Mouse (Mus musculus): Measurements from ENCODE around the gene Fzr1. TPM values are rescaled to one million over a fixed set of nuclear protein-coding genes. Genes with fewer than 3 reads are reported as not detected.

The Fzr1 gene
- total RNA-seq, 2 experiments from 2014 or later: 61.5 to 68.9 TPM

DNA sequence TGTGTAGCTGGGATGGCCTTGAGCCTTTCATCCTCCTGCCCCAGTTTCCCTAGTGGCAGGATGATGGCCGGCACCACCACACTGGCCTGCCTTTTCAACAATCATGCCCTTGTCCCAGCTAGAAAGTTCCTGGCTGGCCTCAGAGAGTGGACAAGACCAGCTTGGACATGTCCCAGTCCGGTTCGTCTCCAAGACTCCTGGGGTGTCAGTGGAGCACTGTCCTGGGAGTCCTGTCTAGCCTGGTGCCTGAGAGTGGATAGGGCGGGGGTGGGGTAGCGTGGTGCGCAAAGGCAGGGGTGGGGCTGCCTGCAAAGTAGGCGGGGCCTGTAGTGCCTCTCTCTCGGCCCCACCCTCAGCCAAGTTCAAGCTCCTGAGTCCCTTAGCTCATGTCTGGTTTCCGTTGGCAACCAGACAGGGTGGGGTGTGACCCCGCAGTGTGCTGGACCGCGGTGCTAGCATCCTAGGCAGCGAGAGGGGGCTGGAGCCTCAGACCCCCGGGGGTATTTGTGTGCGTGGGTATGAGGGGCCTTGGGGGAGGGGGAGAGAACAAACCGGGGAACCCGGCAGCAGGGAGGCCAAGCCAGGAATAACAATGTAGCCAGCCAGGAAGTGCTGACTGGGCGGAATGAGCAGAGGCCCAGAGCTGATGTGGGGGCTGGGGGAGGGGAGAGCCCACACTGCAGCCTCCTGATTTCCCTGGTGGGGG lies 23.4 kb upstream of the Fzr1 start:
- peak in 1 of 2 experiments; percentile 61 for DNase-seq

GRCm38 (mm10) chr10:81401205-81401520 lies 22.8 kb upstream of the Fzr1 start:
- DNase-seq: no peak

- DNase-seq: no peak
Observed at GRCm38 (mm10) chr10:81400371-81401204, 22.3 kb upstream of the Fzr1 start.

- no peak for DNase-seq
Observed at GRCm38 (mm10) chr10:81399798-81400308, 21.5 kb upstream of the Fzr1 start.

DNA sequence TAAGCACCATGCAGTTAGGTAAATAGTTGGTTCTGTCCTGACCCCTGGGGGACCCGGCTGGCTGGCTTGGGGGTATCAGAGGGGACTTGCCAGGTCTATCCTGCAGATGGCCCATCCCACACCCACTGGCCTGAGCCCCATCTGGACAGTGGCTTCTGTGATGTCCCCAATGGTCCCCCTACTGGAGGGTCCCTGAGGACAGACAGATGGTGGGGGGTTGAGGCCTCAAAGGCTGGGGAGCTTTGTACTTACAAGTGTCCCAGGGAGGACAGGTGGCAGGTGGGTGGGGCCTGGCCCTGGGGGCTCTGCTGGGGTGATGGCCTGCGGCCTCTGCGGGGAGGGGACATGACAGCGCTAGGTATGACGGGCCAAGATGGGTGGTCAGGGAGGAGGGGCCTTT lies 21.0 kb upstream of the Fzr1 start:
- no peak for DNase-seq

GRCm38 (mm10) chr10:81396749-81397148 lies 18.4 kb upstream of the Fzr1 start:
- no peak for DNase-seq

DNA sequence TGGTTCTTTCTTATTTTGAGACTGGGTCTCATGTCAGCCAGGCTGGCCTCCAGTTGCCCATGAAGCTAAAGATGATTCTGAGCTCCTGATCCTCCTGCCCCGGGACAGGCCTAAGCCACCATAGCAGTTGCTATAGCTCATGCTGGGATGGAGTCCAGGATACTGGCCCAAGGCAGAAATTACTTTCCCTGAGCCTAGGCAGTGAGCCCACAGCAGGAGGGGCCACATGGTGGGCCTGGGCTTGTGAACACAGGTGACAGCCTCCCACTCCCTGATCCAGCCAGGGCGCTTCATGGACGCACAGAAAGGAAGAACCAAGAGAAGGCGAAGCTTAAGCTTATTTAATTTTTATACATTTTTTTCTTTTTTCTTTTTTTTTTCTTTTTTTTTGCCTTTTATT lies 17.5 kb upstream of the Fzr1 start:
- no peak for DNase-seq

- DNase-seq: no peak
Observed at GRCm38 (mm10) chr10:81395127-81395526, 16.8 kb upstream of the Fzr1 start.

- DNase-seq: no peak
Observed at GRCm38 (mm10) chr10:81393456-81394063, 15.2 kb upstream of the Fzr1 start.

DNA sequence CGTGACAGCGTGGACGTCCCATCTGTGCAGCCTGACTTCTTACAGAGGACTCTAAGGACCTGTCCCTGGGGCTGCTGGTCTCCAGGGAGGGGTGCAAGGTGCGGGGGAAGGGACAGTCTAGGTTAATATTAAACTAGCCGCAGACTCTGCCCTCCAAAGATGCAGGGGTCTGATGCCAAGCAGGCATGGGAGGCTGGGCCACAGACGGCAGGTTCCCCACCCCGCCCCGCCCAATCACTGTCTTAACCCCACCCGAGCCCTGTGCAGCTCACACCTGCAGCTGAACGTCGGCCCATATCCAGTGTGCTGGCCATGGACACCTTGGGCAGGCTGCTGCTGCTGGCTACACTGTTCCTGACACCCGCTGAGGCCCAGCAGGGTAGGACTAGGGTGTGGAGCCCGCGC lies 14.5 kb upstream of the Fzr1 start, which contains the start of gene Smim24:
Gene Smim24, plus strand, starts transcription at position 271 of the 405 bp plus-strand sequence.
- DNase-seq: no peak

DNA sequence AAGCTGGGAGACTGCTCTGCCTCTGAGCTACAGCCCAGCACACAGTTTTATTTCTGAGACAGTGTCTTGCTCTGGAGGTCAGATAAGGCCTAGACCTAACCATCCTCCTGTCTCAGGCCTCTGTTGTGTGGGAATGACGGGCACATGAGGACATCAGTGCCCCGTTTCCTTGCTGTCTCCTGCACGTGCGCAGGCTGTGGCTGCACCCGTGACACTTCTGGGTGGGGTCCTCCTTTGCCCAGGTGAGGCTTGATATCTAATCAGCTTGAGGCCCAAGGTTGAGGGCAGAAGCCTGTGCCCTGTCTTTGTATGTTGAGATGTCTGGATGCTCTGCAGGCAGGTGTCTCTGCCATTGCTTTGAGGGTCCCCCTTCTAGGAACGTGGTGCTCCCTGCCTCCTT lies 14.0 kb upstream of the Fzr1 start:
- DNase-seq: no peak

- DNase-seq: no peak
Observed at GRCm38 (mm10) chr10:81390678-81390965, 12.3 kb upstream of the Fzr1 start.

DNA sequence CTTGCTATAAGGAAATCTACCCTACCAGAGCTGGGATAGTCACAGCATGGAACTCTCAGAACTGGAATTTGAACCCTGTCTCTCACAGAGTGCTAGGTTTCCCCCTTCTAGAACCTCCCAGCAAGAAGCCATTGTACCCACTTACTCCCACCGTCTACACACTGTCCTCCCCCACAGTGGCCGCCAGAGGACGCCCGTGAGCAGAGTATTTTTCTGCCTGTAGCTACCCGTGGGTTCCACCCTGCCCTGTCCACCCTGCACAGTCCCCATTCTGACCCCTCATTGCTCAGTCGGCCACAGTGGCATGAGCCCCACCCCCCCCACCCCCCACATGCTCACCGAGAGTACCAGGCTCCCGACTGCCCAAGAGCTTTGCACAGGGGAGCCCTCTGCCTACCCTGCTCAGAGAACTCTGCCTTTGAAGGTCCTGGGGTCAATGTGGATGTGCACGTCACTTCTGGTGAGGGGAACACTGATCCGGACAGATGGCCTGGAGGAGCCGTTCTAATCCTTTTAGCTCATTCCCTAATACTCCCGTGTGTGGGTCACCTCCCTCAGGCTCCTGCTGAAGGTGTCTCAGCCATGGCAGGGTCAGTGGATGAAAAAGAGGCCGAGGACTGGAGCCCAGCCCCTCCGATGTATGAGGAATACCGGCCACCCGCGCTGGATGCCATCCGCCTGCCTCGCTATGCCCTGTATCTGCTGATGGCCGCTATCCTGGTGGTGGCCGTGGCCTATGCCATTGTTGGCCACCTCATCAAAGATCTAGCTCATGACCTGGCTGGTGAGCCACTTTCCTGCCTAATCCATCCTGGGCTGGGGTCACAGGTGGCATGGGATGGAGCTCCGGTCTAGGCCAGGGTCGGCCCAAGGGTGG lies 11.7 kb upstream of the Fzr1 start:
- DNase-seq: peak; percentile 70 to 75

- DNase-seq: no peak
Observed at GRCm38 (mm10) chr10:81389373-81389772, 11.1 kb upstream of the Fzr1 start.

- no peak for DNase-seq
Observed at GRCm38 (mm10) chr10:81388505-81389055, 10.3 kb upstream of the Fzr1 start, which contains the start of gene Gm48552. Gene Gm48552, plus strand, starts transcription at chr10:81389005.

- no peak for DNase-seq
Observed at GRCm38 (mm10) chr10:81387716-81388115, 9.4 kb upstream of the Fzr1 start.

GRCm38 (mm10) chr10:81385603-81386306 lies 7.4 kb upstream of the Fzr1 start:
- no peak for DNase-seq

GRCm38 (mm10) chr10:81384605-81384982 lies 6.3 kb upstream of the Fzr1 start:
- DNase-seq: no peak

- DNase-seq: peak; percentile 97 to 98
Observed at GRCm38 (mm10) chr10:81383802-81384604, 5.7 kb upstream of the Fzr1 start, which contains the start of the genes Dohh and Gm48551. Gene Dohh, plus strand, starts transcription at chr10:81384428. Gene Gm48551, plus strand, starts transcription at chr10:81384466.

GRCm38 (mm10) chr10:81382039-81382438 lies 3.7 kb upstream of the Fzr1 start:
- no peak for DNase-seq

Data from layer of hippocampus, postnatal 36 days (tissue).